Mouse (Mus musculus) gastrocnemius, postnatal 36 days (tissue): ENCODE measurements around the gene Lsm7. TPM values are rescaled to one million over a fixed set of nuclear protein-coding genes. Genes with fewer than 3 reads are reported as not detected.
"Not testable (repeated sequence)": the region's sequence is repeated elsewhere in the genome, so short reads cannot be mapped to it uniquely, and the experiment has no call there.

Experiments used
- DNase-seq, 2 experiments: peaks; one replicate each; pipeline ENCODE4 v3.0.0; 2022
- intact Hi-C: fragments of 180-260 bp; cut with DNase I; formaldehyde crosslinking; loops from one replicate; pipeline ENCODE4 v1.15.1; 2025
- total RNA-seq, 2 experiments: library from RNA; stranded (reverse); gene quantifications; 2 replicates each; pipeline ENCODE4 v1.2.3; 2021

The Lsm7 gene
- total RNA-seq, 2 experiments from 2014 or later = 13.7 to 18.8 TPM

- no peak for DNase-seq
- intact Hi-C loops = no loop called here
Observed at GRCm38 (mm10) chr10:80839848-80840247, 15.2 kb downstream of the Lsm7 start.

GRCm38 (mm10) chr10:80838346-80838912 is 16.6 kb downstream of the Lsm7 start:
- no peak for DNase-seq
- intact Hi-C loops = no loop called here

GRCm38 (mm10) chr10:80837827-80838226 is 17.2 kb downstream of the Lsm7 start:
- no peak for DNase-seq
- intact Hi-C loops = no loop called here

DNA sequence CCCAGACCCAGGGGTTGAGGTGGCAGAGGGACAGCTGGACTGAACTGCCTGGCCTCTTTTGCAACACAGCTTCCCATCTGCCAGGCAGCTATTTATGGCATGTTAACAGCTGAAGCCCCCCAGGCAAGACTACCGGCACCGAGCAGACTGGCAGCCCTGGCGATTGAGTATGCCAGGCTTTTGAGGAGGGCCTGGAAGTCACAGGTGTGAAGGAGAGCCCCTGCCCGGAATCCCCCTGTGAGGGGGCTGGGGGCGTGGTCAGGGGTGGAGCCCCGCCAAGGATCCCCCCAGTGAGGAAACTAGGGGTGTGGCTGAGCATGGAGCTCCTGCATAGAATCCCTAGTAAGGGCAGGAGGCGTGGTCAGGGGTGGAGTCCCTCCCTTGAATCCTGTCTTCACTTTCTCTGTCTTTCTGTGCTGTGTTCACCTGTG is 18.0 kb downstream of the Lsm7 start:
- no peak for DNase-seq

GRCm38 (mm10) chr10:80835617-80836016 is 19.4 kb downstream of the Lsm7 start:
- intact Hi-C loops = no loop called here
- no peak for DNase-seq

More for the DNA sequence above, 18.0 kb downstream of the Lsm7 start:
- intact Hi-C loops = no loop called here

DNA sequence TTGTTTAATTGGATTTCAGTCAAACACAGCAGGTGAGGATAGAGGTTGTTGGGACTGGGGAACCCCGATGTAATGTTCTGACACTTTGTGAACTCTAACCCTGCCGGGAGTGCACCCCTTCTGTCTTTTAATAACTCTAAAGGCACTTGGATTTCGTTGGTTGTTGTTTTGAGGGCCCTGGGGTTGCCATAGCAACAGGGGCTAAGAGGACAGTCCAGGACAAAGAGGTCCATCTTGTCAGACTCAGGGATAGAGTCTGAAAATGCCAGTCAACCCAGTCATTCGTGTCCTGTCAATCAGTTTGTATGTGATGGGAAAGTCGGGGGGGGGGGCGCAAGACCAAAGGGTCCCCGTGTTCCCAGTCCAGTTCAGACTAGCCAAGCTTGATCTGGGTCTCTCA is 22.2 kb downstream of the Lsm7 start:
- intact Hi-C loops = no loop called here
- no peak for DNase-seq

DNA sequence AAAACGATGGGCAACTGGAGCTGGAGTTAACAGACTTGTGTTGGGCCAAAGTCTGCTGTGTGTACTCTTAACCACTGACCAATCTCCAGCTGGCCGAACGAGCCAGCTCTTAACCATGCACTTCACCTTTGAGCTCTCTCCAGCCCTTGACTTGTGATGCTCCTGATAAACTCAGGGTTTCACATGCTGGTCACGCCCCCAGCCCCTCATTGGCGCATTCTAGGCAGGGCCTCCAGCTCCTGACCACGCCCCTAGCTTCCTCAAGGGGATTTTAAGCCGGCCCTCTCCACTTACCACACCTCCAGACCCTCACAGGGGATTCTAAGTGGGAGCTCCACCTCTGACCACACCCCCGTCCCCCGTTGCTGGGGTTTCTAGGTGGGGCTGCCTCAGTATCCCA is 23.9 kb downstream of the Lsm7 start:
- DNase-seq = peak in 1 of 2 experiments; percentile 45

DNA sequence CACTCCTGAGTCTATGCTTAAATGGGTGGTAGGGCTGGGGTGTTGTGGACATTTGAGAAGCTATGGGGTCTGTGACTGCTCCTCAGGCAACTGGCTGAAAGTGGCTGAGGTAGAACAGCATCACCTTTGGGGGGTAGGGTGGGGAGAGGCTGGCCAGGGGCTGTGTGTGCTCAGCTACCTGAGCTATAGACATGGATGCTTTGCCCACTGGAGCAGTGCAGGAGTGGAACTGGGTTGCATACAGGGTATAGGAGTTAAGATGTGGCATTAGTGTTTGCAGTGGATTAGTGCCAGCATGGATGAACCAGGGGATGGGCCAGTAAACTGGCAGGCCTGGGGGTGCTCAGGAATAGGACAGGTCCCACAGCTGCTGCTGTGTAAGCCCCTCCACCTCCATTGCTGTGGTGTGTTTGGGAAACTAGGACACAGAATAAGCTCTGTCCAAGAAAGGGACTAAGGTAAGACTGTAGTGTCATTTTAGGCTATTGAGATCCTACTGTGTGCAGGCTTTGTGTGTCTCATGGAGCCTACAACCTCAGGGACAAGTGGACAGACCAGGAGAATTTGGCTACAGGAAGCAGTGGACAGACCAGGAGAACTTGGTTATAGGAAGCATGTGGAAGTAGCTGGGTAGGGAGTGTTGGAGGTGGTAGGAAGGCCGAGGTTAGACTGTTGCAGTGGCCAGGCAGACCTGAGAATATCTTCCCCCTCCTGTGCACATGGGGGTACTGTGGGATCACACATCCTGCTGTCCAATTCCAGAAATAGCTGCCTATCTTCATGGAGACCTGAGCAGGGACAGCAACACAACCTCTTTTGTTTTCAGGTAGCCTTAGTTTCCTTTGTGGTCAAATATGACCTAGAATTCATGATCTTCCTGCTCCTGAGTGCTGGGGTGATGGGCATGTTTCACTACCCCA is 25.4 kb downstream of the Lsm7 start:
- DNase-seq = no peak
- intact Hi-C loops = no loop called here

More for the DNA sequence above, 23.9 kb downstream of the Lsm7 start:
- intact Hi-C loops = no loop called here

DNA sequence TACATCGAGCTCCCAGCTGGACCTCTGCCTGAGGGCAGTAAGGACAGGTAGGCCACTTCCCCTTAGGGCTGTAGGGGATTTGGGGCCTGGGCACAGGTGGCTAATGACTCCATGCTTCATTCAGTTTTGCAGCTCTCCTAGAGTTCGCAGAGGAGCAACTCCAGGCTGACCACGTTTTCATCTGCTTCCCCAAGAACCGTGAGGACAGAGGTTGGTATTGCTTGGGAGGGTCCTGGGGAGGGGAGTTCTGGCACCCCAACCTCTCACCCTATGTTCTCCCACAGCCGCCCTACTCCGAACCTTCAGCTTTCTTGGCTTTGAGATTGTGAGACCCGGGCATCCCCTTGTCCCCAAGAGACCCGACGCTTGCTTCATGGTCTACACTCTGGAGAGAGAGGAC is 26.4 kb downstream of the Lsm7 start:
- intact Hi-C loops, DNase-seq: not testable (repeated sequence)

DNA sequence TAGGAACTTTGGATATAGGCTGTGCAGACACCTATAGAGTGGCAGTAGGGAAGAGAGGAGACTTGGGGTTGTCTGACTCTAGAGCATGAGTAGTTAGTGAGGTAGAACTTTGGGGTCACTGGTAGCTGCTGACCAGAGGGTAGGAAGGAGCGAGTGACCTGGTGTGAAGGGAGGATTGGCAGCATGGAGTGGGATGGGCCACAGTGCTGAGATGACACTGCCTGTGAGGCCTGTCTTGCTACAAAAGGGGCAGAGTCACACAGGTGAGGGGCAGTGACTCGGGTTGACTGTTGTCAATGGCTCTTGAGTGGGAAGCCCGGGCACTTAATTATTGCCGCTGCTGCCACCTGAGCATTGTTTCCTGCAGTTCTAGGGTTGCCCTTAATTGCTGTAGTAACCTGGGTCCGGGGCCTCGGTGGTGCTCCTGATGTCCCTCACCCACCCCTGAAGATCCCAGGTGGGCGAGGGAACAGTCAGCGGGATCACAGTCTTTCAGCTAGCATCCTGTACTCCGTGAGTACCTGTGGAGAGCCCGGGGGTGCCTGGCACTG is 27.1 kb downstream of the Lsm7 start:
- DNase-seq = no peak
- intact Hi-C loops = no loop called here

GRCm38 (mm10) chr10:80827063-80827869 is 27.7 kb downstream of the Lsm7 start:
- intact Hi-C loops = no loop called here
- no peak for DNase-seq

- DNase-seq = peak; percentile 97 to 99
- intact Hi-C loops = no loop called here
Observed at GRCm38 (mm10) chr10:80826151-80827062, 28.6 kb downstream of the Lsm7 start, which contains the start of gene Oaz1. Gene Oaz1, plus strand, starts transcription at chr10:80826656.

DNA sequence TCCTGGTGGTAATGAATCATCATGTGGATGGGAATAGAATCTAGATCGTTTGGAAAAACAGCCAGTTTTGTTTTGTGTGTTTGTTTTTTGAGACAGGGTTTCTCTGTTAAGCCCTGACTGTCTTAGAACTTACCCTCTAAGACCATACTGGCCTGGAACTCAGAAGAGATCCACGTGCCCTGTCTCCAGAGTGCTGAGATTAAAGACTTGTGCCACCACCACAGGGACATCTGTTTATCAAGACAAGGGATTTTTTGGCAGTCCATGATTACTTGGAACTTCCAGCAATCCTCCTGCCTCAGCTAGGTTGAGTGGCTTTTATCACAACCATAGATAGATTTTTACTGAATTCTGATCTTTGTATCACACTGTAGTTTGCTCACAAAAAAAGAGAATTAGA is 30.2 kb downstream of the Lsm7 start:
- intact Hi-C loops = no loop called here

GRCm38 (mm10) chr10:80823847-80824643 is 31.0 kb downstream of the Lsm7 start:
- intact Hi-C loops = loop anchor here (2.0 kb wide), 1 partner anchor 53 kb away; no protein-coding TSS in a partner anchor

More for the DNA sequence above, 30.2 kb downstream of the Lsm7 start:
- DNase-seq = no peak

GRCm38 (mm10) chr10:80823316-80823715 is 31.7 kb downstream of the Lsm7 start:
- no peak for DNase-seq
- intact Hi-C loops = loop anchor here (2.0 kb wide), 1 partner anchor 53 kb away; no protein-coding TSS in a partner anchor

More at GRCm38 (mm10) chr10:80823847-80824643, 31.0 kb downstream of the Lsm7 start:
- no peak for DNase-seq

DNA sequence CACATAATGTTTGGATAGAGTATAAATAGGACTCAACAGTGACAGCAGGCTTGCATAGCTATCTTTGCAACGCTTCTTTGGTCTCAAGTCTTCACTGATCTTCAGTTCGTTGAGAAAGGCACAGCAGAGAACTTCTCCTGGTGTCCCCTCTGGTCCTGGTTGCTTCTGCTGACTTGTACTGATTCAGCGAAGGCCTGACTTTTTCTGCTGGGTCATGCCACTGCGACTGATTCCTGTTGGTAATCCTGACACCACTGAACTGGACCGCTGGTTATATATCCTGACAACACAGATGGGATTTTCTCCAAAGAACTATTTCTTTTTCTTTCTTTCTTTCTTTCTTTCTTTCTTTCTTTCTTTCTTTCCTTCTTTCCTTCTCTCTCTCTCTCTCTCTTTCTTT is 32.5 kb downstream of the Lsm7 start:
- intact Hi-C loops = loop anchor here (2.0 kb wide), 1 partner anchor 54 kb away; no protein-coding TSS in a partner anchor
- DNase-seq = no peak

DNA sequence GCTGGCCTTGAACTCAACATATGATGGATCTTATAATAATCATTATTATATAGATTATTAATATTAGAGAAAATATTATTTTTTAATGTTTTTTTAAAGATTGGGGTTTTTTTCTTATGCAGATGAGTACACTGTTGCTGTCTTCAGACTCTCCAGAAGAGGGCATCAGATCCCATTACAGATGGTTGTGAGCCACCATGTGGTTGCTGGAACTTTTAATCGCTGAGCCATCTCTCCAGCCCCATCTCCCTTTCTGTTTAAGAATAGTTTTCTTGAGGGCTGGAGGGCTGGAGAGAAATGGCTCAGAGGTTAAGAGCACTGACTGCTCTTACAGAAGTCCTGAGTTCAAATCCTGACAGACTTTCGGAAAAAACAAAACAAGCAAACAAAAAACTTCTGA is 33.0 kb downstream of the Lsm7 start:
- no peak for DNase-seq

GRCm38 (mm10) chr10:80819406-80819805 is 35.6 kb downstream of the Lsm7 start:
- no peak for DNase-seq
- intact Hi-C loops = loop anchor here (5.0 kb wide), 2 partner anchors 72 to 178 kb away; no protein-coding TSS in a partner anchor

More for the DNA sequence above, 33.0 kb downstream of the Lsm7 start:
- intact Hi-C loops = loop anchor here (2.0 kb wide), 1 partner anchor 55 kb away; no protein-coding TSS in a partner anchor
